In genomic region chr1:171053305-171053704, GRCm38 (mm10) we compare ENCODE assay signal across 20 mouse cellular contexts. TPM values are rescaled to one million over a fixed set of nuclear protein-coding genes. Genes with fewer than 3 reads are reported as not detected.
"Had no signal": no experiment of that assay in that cellular context is flagged by ENCODE, and none has a peak within 500 bp of the region (broad histone marks: within the 10 kb centered on the region; RNA-seq: fewer than 3 reads in every experiment).

No protein-coding gene starts in this region.

- H3K4me2 ChIP-seq: lung, embryonic 14.5 days; midbrain, embryonic 12.5 days; neural tube, embryonic 13.5 days; neural tube, embryonic 15.5 days had no signal

- H3K4me3 ChIP-seq: midbrain, embryonic 10.5 days; midbrain, embryonic 12.5 days; myocyte; neural tube, embryonic 13.5 days; neural tube, embryonic 15.5 days had no signal

- H3K9ac ChIP-seq: liver, embryonic 14.5 days; lung, embryonic 14.5 days; midbrain, embryonic 12.5 days; neural tube, embryonic 13.5 days; neural tube, embryonic 15.5 days had no signal

- H3K36me3 ChIP-seq: midbrain, embryonic 10.5 days; midbrain, embryonic 12.5 days; neural tube, embryonic 13.5 days; neural tube, embryonic 15.5 days had no signal

- H3K4me1 ChIP-seq: midbrain, embryonic 10.5 days; midbrain, embryonic 12.5 days; neural tube, embryonic 13.5 days; neural tube, embryonic 15.5 days had no signal

- ATAC-seq: midbrain, embryonic 16.5 days had no signal

- H3K27ac ChIP-seq: liver, embryonic 14.5 days; midbrain, embryonic 10.5 days; midbrain, embryonic 12.5 days; neural tube, embryonic 13.5 days; neural tube, embryonic 15.5 days had no signal

- H3K9me3 ChIP-seq: midbrain, embryonic 10.5 days; midbrain, embryonic 12.5 days; neural tube, embryonic 13.5 days; neural tube, embryonic 15.5 days had no signal

- DNase-seq: lung, adult 18-20 months; lung, embryonic 14.5 days; lung, postnatal 4 days; midbrain, embryonic 14.5 days; retina, postnatal 1 day; right cerebral cortex, adult 18-20 months; right cerebral cortex, postnatal 25 days; right cerebral cortex, postnatal 4 days; spleen, adult 18-20 months; thymus, adult 18-20 months; thymus, postnatal 14 days; thymus, postnatal 36 days had no signal

- H3K27me3 ChIP-seq: midbrain, embryonic 12.5 days; neural tube, embryonic 15.5 days had no signal

RNA-seq across cellular contexts. Expression of gene Fcgr4, which starts 34.6 kb away (rescaled TPM):
- total RNA-seq: megakaryocyte-erythroid progenitor cell, adult 5-6 weeks had no signal
- polyA plus RNA-seq: midbrain, embryonic 10.5 days; neural tube, embryonic 13.5 days had no signal
